Mouse (Mus musculus): Measurements from ENCODE around the gene Msantd2.
A peak's percentile ranks its signal among the peaks of the same experiment; 100 is the strongest.

Gene Msantd2

DNA sequence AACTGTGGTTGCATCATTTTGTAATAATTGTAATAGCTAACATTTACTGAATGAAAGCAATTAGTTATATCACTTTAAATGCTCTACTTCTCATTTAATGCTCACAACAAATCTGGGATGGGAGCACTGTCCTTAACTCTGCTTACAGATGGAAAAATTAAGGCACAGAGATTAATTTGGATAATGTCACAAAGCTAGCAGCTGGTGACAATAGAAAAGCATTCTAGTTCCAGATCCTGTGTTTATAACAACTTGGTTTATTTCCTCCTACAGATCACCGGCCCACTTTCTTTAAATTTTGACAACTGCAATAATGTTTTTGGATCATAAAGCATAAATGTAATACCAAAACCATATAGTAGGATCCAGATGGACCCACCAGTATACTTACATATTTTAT lies 16.9 kb downstream of the Msantd2 start:
- DNase-seq = no peak

DNA sequence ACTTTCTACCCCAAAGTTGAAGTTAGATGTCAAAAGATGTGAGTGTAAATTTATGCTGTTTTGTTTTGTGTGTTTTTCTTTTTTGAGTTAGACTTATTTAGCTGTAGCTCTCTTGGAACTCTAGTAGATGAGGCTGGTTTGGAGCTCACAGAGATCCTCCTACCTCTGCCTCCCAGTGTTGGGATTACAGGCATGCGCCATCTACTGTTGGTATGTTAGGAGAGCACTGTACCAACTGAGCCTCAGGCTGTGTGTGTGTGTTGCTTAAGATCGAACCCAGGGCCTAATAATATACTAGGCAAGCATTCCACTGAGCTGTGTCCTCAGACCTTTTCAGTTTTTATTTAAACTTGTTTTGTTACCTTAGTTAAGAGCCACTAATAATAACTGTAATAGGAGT lies 23.0 kb downstream of the Msantd2 start:
- no peak for DNase-seq

DNA sequence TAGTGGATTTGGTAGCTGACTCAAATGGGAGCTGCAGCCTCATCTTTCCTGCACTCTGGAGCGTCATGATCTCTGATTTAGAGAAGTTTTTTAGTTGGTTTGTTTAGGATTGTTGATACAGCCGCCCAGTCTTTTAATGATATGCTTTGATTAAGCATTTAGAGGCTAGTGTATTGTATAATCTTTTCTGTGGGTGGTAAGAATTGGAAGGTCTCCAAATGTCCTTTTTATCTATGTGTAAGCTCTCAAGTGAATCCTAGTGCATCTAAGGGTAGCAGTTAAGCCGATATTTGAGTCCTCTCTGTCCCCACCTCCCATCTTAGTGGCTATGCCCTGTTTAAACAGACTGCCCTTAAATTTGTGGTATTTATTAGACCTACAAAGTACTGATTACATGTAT lies 25.3 kb downstream of the Msantd2 start:
- no peak for DNase-seq

DNA sequence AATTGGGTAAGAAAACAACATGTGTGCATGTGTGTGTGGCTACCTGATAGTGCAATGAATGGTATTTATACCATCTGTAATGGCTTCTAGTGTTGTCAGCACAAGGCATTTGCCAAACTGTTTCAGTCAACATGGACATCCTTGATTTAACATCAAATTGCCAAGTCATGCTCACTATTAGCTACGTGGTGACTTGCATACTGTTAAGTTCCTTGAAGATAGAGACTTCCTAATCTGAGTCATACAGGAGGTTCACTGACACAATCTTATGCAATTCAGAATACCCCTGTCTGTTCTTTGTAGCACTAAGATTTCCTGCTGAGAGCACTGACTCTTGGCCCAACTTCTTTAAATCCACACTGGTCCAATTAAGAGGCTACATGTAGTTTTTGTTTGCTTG lies 28.3 kb downstream of the Msantd2 start:
- no peak for DNase-seq

DNA sequence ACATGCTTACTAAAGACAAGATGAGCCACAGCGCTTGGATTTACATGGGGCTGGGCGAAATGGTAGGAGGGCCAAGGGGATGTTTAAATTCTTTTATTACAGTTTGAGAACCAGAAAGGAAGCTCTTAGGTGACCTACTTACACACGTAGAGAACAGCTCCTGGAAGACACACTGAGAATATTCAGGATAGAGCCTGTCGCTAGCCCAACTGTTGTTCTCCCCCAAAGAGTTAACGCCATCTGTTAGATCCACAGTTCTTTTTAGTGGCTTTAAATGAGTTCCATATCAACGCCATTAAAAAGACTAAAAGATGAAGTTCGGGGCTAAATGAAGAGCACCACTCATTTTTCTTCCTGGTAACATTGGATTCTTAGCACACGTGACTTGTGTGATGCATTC lies 29.9 kb downstream of the Msantd2 start:
- DNase-seq = no peak

DNA sequence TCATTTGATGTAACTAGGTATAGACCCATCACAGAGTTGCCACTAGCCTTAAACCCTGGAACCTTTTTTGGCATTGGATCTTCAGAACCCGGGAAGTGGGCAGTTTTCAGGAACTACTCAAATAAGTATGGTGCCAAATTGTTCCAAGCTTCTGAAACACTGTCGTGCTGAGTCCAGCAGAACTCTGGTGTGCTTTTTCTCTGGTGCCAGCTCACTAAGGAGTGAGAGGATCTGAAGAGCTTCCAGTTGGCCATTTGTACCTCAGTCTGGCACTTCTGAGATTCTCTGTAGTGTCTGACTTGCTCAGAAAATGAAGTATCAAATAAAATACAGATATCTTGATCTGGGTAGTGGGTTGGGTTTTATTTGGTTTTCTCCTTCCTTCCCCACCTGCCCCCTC lies 30.9 kb downstream of the Msantd2 start:
- DNase-seq = no peak

DNA sequence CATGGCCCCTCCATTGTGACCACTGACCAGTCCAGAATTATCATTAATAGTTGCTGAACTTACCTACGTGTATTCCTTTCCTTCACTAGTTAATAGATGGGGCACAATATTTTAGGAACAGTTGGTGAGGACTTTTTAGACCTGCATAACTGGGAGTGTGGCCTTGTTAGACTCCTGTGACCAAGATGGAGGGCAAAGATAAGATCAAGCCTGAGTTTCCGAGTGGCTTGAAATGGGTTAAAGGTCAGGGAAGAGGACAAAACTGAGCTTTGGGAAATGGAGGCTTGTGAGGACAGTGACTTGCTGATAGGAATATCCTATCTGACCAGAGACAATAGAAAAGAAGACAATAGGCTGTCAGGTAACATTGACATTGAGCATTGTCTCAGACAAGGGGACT lies 36.3 kb downstream of the Msantd2 start:
- no peak for DNase-seq

DNA sequence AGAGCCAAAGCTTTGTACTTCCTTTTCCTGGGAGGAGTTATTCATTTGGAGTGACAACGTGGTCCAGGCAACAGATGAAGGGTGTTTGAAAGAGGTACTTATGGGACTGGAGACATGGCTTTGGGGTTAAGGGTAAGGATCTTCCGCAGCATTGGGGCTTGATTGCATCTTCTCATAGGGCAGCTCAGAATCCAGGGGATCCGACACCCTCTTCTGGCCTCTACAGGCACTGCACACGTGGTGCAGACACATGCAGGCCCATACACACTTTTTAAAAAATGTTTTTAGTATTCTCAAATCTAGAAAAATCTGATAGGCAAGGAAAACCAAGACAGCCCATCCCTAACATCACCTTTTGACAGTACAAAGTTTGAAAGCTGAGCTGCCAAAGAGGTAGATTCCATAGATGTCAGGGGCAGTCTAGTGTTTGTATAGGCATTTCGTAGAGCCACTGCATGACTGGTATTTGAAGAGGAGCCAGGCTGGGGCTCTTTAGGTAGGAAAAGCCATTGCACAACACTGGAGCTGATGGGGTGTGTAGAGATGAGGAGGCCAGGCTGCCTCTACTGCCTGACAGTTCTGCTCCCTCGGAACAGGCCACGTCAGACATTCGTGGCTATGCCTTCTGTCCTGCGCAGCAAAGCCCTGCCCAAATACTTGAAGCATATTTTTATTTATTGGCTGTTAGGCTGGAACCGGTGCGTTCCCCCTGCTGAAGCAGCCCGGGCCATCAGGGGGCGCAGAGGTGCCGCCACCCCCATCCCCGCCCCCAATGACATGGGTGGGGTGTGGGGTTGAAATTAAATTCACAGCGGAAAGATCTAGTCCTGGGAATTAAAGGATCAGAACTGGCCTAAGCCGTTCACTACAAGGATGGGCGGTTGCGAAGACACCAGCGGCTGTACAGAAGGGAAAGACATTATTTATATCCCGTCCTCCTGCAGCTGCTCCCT lies 37.6 kb downstream of the Msantd2 start:
- DNase-seq = peak; percentile 44

DNA sequence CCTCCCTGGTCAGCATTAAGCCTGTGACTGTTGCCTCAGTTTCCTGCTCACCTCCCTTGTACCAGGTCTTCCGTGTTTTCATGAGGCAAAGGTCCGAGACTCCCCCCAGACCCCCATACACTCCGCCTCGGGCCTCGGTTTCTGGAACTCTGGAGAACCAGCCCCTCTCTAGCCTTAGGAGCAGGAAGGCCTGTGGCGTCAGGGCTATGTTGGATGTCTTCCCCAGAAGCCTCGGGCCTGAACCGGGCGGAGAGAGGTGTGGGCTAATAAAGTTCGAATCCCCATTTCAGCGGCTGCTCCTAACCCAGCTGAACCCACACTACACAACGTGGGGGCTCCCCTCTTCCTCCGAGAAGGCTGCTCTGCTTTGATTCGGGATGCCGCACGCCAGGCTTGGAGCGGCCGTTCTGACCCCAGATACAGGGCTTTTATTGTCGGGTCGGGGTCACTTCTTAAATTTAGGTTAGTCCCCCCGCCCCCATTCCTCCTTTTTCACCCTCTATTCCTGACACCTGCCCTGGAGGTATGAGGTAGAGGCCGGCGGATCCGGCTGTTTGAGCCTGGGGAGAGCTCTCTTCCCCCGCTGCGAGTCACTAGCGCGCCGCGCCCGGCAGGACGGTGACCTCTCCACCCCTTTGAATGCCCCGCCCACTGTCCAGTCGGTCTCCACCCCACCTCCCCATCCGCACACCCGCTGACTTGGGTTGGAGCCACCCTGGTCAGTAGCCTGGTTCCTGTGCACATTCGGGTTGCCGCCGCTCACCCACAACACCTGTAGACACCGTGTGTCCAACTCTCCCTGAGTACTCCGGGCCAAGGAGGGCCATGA lies 38.5 kb downstream of the Msantd2 start, which contains the start of gene Esam:
Gene Esam, plus strand, starts transcription at position 683 of the 829 bp plus-strand sequence.
- peak; percentile 89 for DNase-seq

DNA sequence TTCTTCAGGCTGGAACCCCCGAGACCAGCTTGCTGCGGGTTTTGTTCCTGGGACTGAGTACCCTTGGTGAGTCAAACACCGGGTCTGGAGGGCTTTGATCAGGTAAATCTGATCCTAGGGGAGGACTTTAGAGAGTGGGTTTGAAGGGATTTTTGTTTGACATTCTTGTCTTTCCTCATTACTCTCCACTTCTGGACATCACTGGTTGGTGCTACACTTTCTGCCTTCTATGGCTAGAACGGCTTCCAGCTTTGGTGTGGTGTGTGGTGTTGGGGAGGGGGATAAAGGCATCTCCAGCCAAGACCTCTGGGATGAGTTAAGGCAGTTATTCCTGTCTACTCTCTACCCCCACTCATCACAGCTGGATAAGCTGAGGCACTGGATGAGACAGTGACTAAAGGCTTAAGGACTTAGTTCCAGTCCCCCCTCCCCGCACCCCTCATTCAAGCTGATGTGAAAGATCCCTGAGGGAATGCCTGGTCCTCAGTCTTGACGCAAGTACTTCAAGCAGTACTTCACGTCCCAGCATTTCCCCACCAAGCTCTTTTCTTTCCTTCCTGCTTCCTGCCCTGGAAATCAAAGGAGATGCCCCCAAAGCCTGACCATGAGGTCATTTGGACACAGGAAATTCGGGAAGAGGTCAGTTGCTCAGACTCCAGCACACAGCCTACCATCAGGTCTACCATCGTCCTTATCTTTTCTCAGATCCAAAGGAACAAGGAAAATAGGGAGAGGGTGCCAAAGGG lies 39.3 kb downstream of the Msantd2 start:
- DNase-seq = peak; percentile 38

DNA sequence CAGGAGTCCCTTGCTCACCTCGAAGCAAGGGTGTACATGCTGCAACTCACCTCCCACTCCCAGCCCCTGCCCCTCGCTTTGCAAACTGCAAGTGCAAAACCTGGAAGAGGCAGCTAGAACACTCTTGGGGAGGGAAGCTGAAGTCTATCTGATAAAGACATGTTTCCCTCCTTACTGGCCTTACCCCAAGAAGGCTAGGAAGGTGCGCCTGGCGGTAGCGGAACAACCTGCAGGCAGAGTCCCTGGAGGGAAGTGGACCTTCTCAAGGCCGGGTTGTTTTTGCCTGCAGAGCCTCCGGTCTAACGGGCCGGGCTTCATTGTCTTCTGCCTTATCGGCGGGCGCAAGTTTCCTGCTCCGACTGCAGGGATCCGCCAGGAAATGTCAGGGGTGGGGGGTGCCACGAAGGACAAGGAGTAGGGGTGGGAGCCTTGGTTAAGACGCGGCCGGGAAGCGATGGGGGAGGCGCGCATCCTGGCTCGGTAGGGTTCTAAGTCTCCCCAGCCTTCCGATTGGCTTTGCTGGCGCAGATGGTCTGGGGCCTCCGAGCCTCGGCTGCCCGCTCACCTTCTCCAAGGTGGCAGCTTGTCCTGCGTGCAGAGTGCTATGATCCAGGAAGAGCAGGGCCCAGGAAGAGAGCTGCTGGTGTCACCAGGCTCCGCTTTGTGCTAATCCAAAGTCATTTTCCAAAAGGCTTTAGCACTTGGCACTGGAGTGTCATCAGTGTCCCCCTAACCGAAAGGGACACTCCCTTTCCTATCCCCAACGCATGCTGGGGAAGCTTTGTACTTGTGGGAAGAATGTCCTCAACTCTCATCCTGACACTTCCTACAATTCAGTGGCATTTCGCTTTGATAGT lies 41.1 kb downstream of the Msantd2 start:
- peak; percentile 88 for DNase-seq

DNA sequence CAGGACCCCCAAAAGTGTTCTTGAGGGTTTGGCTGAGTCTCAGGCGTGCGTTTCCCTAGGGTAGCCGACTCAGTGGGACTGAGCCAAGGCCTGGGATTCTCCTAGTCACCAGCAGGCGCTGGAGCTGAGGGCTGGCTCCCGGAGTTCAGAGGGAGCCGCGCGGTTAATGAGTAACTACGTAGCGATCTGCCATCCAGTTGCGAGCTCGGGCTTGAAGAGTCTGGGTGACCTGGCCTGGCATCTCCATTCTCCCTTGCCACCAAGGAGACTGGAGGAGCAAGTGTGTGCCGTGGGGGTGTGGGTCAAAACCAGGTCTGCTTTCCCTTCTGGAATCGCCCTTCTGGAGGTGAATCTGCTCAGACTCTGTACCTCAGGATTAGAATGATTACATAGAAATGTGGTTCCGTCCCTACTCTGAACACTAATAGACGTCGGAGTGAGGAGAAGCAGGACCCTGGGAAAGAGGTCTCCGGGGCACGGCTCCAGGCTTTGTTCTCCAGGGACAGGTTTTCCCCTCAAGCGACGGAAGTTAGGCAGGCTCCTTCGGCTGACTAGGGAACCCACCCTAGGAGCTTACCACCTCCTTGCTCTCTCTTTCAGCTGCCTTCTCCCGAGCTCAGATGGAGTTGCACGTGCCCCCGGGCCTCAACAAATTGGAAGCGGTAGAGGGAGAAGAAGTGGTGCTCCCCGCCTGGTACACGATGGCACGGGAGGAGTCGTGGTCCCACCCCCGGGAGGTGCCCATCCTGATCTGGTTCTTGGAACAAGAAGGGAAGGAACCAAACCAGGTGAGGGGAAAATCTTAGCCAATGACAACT lies 42.0 kb downstream of the Msantd2 start:
- DNase-seq = peak; percentile 90

DNA sequence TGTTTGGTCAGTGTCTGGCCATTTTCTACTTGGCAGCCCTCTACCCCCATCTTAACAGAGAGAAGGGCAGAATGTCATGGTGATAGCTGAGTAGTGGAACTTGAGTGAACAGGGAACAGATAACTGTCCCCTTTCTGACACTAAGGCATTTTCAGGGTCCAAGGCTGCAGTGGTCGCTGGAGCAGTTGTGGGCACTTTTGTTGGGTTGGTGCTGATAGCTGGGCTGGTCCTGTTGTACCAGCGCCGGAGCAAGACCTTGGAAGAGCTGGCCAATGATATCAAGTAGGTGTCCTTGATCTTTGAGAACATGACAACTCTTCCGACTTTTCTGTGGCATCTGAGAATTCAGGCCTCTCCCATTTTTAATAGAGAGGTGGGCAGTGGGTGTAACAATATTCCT lies 47.7 kb downstream of the Msantd2 start:
- DNase-seq = no peak

DNA sequence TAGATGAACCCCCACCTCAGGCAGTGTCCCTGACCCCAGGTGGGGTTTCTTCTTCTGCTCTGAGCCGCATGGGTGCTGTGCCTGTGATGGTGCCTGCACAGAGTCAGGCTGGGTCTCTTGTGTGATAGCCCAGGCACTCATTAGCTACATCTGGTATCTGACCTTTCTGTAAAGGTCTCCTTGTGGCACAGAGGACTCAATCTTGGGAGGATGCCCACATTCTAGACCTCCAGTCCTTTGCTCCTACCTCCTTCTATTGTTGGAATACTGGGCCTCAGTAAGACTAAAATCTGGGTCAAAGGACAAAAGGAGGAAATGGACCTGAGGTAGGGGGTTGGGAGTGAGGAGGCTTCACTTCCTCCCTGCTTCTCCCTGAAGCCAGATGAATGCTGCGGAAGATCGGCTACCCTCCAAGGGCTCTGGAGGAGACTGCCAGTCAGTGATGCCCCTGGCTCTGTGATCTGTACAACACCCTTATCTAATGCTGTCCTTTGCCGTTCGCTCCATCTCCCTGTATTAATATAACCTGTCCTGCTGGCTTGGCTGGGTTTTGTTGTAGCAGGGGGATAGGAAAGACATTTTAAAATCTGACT lies 48.6 kb downstream of the Msantd2 start:
- no peak for DNase-seq

DNA sequence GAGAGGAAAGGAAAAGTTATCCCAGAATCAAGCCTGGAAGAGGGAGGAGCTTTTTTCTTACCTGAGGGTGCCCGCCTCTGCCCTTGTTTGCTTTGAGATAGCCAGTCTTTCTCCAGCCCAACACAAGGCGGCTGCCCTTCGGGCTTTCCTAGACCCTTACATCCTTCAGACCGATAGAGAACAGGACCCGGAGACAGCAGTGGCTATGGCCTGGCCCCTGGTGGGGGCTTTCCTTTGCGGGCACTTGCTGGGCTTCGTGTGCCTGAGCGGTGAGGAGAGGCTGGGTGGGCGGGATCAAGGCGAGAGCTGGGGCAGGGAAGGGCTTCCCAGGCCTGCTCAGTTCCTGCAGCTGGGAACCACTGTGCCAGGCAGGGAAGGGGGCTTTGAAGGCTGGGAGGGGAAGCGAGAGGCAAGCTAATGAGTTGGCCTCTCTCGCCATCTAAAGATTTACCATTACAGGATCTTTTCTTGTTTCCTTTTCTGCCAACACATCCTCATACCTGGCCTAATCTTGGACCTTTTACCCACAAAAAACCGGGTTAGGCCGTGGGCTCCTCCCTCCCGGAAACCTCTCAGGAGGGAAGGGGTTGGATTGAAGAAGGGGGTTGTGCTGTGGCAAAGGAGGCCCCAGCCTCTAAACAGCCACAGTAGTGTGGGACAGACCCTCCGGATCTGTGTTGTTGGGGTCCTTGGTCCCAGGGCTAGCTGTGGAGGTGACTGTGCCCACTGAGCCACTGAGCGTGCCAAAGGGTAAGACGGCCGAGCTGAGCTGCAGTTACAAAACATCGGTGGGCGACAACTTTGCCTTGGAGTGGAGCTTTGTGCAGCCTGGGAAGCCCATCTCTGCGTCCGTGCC lies 50.3 kb downstream of the Msantd2 start, which contains the start of gene Vsig2:
Gene Vsig2, plus strand, starts transcription at position 86 of the 856 bp plus-strand sequence.
- DNase-seq = no peak

DNA sequence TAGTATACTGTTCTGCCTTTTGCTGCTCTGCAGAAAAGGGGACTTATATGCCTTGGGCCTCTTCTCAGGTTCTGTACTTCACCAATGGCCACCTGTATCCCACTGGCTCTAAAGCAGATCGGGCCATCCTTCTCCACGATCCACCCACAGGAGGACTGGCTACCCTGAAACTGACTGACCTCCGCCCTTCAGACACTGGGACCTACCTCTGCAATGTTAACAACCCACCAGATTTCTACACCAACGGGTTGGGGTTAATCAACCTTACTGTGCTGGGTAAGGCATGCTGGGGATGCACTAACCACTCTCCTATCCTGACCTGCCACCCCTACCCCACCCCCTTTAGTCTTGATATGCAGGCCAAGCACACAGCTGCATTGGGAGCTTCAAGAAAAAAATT lies 51.1 kb downstream of the Msantd2 start:
- no peak for DNase-seq

DNA sequence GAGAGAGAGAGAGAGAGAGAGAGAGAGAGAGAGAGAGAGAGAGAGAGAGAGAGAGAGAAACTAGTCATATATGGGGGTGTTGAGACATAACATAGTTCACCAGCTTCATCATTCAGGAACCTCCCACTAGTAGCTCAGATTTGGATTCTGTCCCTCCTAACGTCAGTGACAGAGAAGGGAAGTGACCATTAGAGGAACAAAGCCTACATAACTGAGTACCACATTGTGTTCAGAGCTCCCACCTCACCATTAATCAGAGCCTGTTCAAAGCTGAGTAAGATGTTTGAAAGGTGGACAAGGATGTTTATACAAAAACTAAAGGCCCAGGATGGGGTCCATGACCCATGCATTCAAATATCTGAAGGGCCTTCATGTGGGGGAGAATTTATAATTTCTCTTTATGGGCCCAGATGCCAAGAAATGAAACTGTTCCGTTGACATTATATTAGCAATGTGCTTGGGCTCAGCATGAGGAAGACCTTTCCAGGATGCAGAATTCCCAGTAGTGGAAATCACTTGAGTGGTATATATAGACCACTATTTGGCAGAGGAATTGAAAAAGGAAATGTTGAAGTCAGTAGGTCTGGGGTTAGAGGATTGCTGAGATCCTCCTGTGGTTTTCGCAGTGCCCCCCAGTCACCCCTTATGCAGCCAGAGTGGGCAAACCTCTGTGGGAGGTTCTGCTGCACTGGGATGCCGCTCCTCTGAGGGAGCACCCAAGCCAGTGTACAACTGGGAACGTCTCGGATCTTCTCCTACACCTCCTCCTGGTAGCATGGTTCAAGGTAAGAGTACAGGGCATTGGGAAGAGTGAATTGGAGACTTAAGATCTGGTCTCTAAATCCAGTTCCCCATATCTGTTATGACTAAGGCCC lies 51.8 kb downstream of the Msantd2 start:
- DNase-seq = no peak

DNA sequence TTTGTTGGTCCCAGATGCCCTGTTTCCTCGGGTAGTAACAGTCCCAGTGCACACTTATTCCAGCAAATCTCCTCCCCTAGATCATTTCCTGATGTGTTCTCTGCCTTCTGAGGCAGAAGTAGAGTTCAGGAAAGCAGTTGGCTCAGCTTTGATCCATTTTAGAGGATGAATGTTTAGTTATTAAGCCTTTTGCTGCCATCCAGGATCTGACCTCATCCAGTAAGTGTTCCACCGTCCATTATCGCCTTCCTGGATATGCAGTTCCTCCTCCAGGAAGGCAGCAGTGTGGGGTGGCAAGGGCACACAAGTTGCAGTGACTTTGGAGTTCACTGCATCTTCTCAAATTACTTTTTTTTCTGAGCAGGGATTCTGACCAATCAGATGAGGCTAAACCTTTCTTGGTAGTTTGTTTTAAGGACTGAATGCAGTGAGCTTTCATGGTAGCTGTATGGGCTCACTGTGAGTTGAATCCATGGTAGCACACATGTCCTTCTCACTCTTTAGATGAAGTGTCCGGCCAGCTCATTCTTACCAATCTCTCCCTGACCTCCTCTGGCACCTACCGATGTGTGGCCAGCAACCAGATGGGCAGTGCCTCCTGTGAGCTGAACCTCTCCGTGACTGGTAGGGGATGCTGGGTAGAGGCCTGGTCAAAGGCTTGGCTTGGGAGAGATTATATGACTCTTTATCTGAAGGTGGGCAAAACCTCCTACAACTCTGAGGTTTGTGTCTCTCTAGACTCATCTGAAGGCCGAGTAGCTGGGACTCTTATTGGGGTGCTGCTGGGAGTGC lies 52.9 kb downstream of the Msantd2 start:
- no peak for DNase-seq

Measured in kidney, postnatal 10 days (tissue).